Mouse (Mus musculus) heart, embryonic 13.5 days (tissue): ENCODE data around the gene Ccser1. TPM values are rescaled to one million over a fixed set of nuclear protein-coding genes. Genes with fewer than 3 reads are reported as not detected.
"Not testable (repeated sequence)": the region's sequence is repeated elsewhere in the genome, so short reads cannot be mapped to it uniquely, and the experiment has no call there.

ENCODE experiments used
- ATAC-seq: fragments of 200-750 bp; cut with Nextera tagmentation; 2 replicates; pipeline ENCODE4 v1.8.0; 2017; ENCODE audit warnings: moderate TSS enrichment; ENCODE audit not compliant: insufficient number of reproducible peaks, low FRiP score, low TSS enrichment; ENCODE audit errors: extremely low read depth
- H3K27ac ChIP-seq: fragments of 300-500 bp; sonication (generic); replicated peaks from 2 replicates; pipeline ENCODE4 v1.5.1; 2015; ENCODE audit warnings: moderate library complexity, mild to moderate bottlenecking, inconsistent platforms
- H3K27me3 ChIP-seq: fragments of 300-500 bp; sonication (generic); replicated peaks from 2 replicates; pipeline ENCODE4 v1.6.1; 2015; ENCODE audit warnings: mild to moderate bottlenecking, inconsistent platforms
- H3K36me3 ChIP-seq: fragments of 300-500 bp; sonication (generic); 2 replicates; pipeline ENCODE4 v1.6.1; 2015; ENCODE audit warnings: mild to moderate bottlenecking, inconsistent platforms
- H3K4me1 ChIP-seq: fragments of 300-500 bp; sonication (generic); 2 replicates; pipeline ENCODE4 v1.6.1; 2015; ENCODE audit warnings: inconsistent platforms
- H3K4me2 ChIP-seq: fragments of 300-500 bp; sonication (generic); 2 replicates; pipeline ENCODE4 v1.6.1; 2015; ENCODE audit warnings: inconsistent platforms, mild to moderate bottlenecking, moderate library complexity
- H3K4me3 ChIP-seq: fragments of 300-500 bp; sonication (generic); 2 replicates; pipeline ENCODE4 v1.5.1; 2015; ENCODE audit warnings: moderate library complexity, mild to moderate bottlenecking, inconsistent platforms
- H3K9ac ChIP-seq: fragments of 300-500 bp; sonication (generic); 2 replicates; pipeline ENCODE4 v1.6.1; 2015; ENCODE audit warnings: inconsistent platforms, mild to moderate bottlenecking, moderate library complexity
- H3K9me3 ChIP-seq: fragments of 300-500 bp; sonication (generic); 2 replicates; pipeline ENCODE4 v1.6.1; 2016; ENCODE audit warnings: inconsistent platforms
- WGBS: fragments of 180-500 bp; shearing (Covaris S2); methylation state at CpG from one replicate; pipeline ENCODE4 v1.1.7; 2015; ENCODE audit warnings: mixed read lengths; 5-methylcytosine and 5-hydroxymethylcytosine counted together
- polyA plus RNA-seq: library from polyadenylated mRNA; unstranded; fragments of >200 nt; fragmentation: Nextera tagmentation; extraction: Ambion mirVana; gene quantifications from 2 replicates; pipeline ENCODE4 v1.2.1, GENCODE M21; 2015

The Ccser1 gene
- polyA plus RNA-seq, 1 experiment from 2014 or later = 1.2 TPM

DNA sequence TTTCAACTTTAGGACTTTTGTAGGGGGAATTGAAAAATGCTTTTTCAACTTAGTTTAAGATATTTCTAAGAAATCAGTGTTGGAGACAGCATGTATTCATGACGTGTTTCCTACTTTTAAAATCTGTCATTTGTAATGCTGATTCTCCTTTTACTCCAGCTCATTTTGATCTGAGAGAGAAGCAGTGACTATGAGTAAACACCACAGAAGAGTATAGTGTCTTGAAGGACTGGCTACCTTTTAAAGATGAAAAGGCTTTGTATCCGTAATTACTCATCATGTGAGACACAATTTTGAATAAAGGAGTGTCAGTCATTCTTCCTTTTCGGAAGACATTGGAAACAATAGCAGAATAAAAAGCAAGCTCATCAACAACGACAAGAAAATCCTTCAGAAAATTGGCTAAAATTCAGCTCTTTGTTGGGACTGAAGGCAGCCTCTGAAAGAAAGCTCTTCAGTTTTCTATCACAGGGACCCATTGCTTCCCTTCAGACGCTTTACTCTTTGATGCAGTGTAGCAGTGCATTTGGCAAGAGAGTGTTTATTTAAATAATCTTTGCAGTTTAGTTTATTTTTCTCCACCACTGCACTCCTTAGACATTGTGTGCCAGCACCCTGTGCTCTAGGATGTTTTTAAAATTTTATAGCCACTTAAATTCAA, 50.1 kb downstream of the Ccser1 start:
- no peaks in the 10 kb centered on the region for H3K27me3 ChIP-seq
- no peak overlapping the region for H3K9ac ChIP-seq
- no peak for ATAC-seq
- no peak overlapping the region for H3K4me2 ChIP-seq
- H3K4me1 ChIP-seq = peaks cover 6% of the 10 kb centered on the region; the same call in 1 of the 2 replicates
- no peak overlapping the region for H3K4me3 ChIP-seq
- no peaks in the 10 kb centered on the region for H3K9me3 ChIP-seq
- WGBS = 59% methylated on average over 5 of the region's 5 CpGs
- no peaks in the 10 kb centered on the region for H3K36me3 ChIP-seq
- no peak overlapping the region for H3K27ac ChIP-seq

DNA sequence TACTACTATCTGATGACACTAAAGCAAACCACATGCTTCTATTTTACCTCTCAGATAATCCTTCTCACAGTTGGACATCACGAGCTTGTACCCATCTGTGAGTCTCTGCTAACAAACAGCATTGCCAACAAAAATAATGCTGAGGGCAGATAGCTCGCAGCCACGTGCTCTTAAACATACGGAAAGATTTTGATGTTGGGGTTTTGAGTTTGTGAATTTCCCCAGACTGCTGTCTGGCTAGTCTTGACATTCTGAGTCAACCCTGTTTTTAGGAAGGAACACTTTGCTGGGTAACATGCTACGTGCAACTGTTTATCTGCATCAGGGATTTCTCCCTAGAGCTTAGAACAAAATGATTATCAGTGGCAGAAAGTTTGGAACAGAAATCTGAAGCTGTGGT, 52.9 kb downstream of the Ccser1 start:
- ATAC-seq = no peak
- H3K27ac ChIP-seq = no peak overlapping the region
- no peaks in the 10 kb centered on the region for H3K27me3 ChIP-seq
- H3K9me3 ChIP-seq = no peaks in the 10 kb centered on the region
- H3K4me3 ChIP-seq = no peak overlapping the region
- no peaks in the 10 kb centered on the region for H3K36me3 ChIP-seq
- 49% methylated on average over 5 of the region's 5 CpGs for WGBS
- peaks cover 6% of the 10 kb centered on the region; the same call in 1 of the 2 replicates for H3K4me1 ChIP-seq
- H3K9ac ChIP-seq = no peak overlapping the region
- no peak overlapping the region for H3K4me2 ChIP-seq

DNA sequence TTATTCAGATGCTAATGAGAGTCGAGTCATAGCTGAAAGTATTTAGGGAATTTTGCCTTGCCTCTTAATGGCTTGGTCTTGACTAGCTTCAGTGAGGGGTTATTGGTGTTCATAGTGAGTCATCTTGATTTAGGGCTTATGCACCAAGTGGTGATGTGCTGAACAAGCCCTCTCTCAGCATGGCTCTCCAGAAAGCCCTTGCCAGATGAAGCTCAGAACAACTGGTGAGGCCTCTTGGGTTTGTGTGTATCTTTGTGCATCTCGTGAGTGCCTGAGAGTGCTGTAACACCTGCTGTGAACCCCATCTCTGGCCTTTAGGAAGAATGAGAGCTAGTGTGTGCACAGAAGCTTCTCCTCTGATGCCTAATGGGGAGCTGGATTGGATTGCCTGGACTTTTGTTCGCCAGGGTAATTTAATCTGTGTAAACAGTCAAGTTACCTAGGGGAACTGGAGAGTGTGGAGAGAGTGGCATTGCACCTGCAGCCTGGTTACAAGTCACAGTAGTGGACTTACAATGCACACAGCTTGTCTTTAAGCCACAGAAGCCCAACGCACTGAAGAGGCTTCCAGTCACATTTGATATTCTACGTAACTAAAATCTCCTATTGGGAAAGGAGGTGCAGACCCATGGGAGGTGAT, 53.5 kb downstream of the Ccser1 start:
- Histone ChIP-seq H3K9ac (no peak overlapping the region), H3K9me3 (no peaks in the 10 kb centered on the region), H3K27ac (no peak overlapping the region), H3K36me3 (no peaks in the 10 kb centered on the region), H3K4me3 (no peak overlapping the region), H3K4me1 (peaks cover 6% of the 10 kb centered on the region; the same call in 1 of the 2 replicates), H3K27me3 (no peaks in the 10 kb centered on the region), H3K4me2 (no peak overlapping the region)
- ATAC-seq = no peak
- 56% methylated on average over 5 of the region's 5 CpGs for WGBS

DNA sequence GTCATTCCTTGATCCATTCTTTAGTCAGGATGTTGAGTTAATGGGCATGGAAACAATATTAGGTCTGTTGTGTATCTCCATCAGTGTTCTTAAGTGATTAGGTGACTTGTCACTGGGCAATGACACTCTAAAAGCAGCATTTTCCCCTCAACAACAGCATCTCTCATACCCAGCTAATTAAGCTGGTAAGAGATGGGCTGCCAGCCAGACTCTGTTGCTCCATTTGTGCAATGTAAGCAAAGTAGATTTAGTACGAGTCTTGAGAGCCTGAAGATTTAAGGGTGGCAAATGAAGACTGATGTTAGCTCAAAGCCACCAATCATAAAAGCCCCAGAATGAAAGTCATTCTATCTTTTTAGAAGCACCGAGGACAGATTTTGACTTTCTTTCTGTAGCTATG, 60.5 kb downstream of the Ccser1 start:
- 62% methylated on average over 2 of the region's 2 CpGs for WGBS
- H3K4me1 ChIP-seq = no peaks in the 10 kb centered on the region
- H3K4me3 ChIP-seq = no peak overlapping the region
- H3K36me3 ChIP-seq = no peaks in the 10 kb centered on the region
- no peaks in the 10 kb centered on the region for H3K9me3 ChIP-seq
- ATAC-seq = no peak
- H3K27ac ChIP-seq = no peak overlapping the region
- no peak overlapping the region for H3K4me2 ChIP-seq
- no peak overlapping the region for H3K9ac ChIP-seq
- H3K27me3 ChIP-seq = no peaks in the 10 kb centered on the region

DNA sequence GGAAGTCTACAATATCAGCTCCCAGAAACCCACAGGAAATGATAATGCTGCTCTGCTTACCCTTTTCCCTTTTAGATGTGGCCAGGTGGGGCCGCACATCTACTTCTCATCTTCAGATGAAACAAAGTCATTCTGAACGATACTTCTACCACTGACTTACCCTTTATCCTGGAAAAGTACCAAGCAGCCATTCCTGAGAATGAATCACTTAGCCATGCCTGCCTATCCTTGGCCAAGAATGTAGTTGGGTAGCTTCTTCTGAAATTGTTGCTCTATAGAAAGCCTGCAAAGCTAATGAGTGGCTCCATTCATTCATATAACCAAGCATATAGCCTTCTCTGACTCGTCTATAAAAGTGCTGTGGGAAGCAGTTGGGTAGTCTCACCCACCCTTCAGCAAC, 62.4 kb downstream of the Ccser1 start:
- Histone ChIP-seq H3K4me2 (no peak overlapping the region), H3K9me3 (no peaks in the 10 kb centered on the region), H3K27me3 (no peaks in the 10 kb centered on the region), H3K36me3 (no peaks in the 10 kb centered on the region), H3K4me3 (no peak overlapping the region), H3K27ac (no peak overlapping the region), H3K9ac (no peak overlapping the region), H3K4me1 (no peaks in the 10 kb centered on the region)
- WGBS = 76% methylated on average over 3 of the region's 3 CpGs
- no peak for ATAC-seq

DNA sequence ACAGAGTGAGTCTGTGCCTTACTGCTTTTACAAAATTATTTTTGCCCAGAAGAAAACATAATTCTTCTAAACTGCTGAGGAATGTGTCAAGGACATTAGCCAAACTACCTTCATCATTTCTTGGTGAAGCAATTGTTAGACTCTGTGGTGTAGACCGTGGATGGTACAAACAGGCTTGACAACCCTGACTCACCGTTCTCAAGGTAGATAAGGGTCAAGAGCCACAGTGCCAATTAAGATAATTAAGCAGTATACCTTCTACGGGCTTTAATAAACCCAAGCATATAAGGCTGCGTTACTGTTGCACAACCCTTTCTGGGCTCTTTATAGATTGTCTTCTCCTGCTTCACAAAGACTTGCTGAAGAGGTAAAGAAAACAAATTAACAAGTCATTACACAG, 66.4 kb downstream of the Ccser1 start:
- ATAC-seq = no peak
- Histone ChIP-seq H3K4me2 (no peak overlapping the region), H3K27me3 (no peaks in the 10 kb centered on the region), H3K36me3 (no peaks in the 10 kb centered on the region), H3K4me1 (no peaks in the 10 kb centered on the region), H3K27ac (no peak overlapping the region), H3K4me3 (no peak overlapping the region), H3K9me3 (no peaks in the 10 kb centered on the region), H3K9ac (no peak overlapping the region)
- 61% methylated on average over 4 of the region's 4 CpGs for WGBS

DNA sequence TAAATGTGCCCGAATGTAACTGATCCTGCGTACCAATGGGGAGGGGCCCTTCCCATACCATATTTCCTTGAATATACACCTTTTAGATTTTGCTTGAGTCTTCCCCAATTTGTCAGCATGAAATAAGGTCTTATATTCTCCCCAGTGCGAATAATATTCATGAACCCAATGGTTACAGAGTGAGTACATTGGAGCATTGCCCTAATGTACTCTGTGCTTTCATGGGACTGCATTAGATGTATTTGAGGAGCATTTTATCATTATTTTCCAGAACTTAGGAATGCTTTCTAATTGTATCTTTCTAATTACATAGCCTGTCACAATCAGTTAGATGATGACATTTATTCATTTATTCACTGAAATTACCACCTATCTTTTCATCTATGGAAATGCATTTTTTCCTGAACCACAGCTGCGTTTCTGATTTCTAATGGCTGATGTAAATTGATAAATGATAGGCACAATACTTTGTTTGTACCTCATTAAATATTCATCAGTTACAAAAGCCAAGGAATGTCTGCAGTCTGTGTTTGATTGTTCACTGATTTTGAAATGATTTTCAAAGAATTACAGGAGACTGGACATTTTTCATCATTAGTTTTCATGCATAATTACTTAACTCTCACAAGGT, 67.8 kb downstream of the Ccser1 start:
- Histone ChIP-seq H3K4me2 (no peak overlapping the region), H3K4me1 (no peaks in the 10 kb centered on the region), H3K4me3 (no peak overlapping the region), H3K27ac (no peak overlapping the region), H3K36me3 (no peaks in the 10 kb centered on the region), H3K9ac (no peak overlapping the region), H3K27me3 (no peaks in the 10 kb centered on the region), H3K9me3 (no peaks in the 10 kb centered on the region)
- no peak for ATAC-seq
- WGBS = 78% methylated on average over 4 of the region's 4 CpGs

DNA sequence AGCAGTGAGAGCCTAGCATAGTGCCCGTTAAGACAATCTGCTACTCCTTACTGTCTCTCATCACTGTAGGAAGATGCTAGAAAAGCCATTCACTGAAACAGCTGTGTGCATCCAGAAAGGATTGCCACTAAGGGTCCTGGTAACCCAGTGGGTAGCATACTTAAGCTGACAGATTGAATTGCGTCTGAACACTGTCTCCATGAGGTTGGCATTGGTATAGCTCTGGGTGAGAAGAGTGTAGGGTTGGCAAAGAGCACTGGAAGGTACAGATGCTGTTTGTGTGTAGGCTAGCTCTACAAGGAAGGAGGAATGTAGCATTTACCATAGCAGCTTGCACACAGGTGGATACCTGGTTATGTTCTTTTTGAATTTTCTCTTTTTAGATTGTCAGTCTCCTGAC, 68.6 kb downstream of the Ccser1 start:
- no peak for ATAC-seq
- H3K4me2 ChIP-seq = no peak overlapping the region
- H3K27me3 ChIP-seq = no peaks in the 10 kb centered on the region
- no peak overlapping the region for H3K4me3 ChIP-seq
- no peak overlapping the region for H3K27ac ChIP-seq
- no peaks in the 10 kb centered on the region for H3K4me1 ChIP-seq
- no peak overlapping the region for H3K9ac ChIP-seq
- H3K36me3 ChIP-seq = no peaks in the 10 kb centered on the region
- no peaks in the 10 kb centered on the region for H3K9me3 ChIP-seq
- WGBS = 66% methylated on average over 2 of the region's 2 CpGs

DNA sequence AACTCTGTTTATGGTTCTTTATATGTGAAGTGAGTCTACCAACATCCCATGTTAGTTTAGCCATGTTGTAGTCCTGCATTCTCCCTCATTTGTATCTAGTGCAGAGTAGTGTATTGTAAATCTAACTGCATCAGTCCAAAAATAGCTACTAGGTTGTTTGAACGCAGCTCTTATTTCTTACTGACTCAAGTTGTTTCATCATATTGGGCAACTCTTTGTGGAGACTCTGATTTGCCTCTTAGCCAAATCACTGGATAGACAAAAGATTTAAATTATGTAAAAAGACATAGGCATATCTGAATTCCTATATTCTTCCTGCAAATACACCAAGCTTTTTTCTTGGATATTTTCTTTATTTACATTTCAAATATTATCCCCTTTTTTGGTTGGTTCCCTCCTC, 71.1 kb downstream of the Ccser1 start:
- H3K4me2 ChIP-seq = no peak overlapping the region
- no peaks in the 10 kb centered on the region for H3K36me3 ChIP-seq
- H3K4me3 ChIP-seq = no peak overlapping the region
- no peak overlapping the region for H3K27ac ChIP-seq
- no peaks in the 10 kb centered on the region for H3K4me1 ChIP-seq
- no peak overlapping the region for H3K9ac ChIP-seq
- no peaks in the 10 kb centered on the region for H3K27me3 ChIP-seq
- H3K9me3 ChIP-seq = no peaks in the 10 kb centered on the region
- ATAC-seq = no peak
- 60% methylated on average over 1 of the region's 1 CpGs for WGBS

DNA sequence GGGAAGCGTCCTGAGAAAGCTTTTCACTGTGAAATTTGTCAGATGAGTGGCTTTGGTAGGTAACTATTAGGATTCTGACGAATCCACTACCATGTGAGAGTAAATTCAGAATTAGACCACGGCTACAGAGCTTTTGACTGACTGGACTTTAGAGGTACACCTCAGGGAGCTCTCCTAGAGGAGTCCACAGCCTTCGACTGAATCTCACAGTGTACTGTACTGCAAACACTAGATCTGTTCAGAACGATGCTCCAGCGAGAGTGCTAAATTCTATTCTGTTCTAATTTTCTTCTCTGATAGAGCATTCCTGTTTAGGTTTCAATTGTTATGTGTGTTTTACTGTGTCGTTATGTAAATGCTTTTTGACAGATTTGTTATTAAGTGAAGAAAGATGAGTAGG, 72.8 kb downstream of the Ccser1 start:
- Histone ChIP-seq H3K4me3 (no peak overlapping the region), H3K36me3 (no peaks in the 10 kb centered on the region), H3K9ac (no peak overlapping the region), H3K27ac (no peak overlapping the region), H3K27me3 (no peaks in the 10 kb centered on the region), H3K9me3 (no peaks in the 10 kb centered on the region), H3K4me1 (no peaks in the 10 kb centered on the region), H3K4me2 (no peak overlapping the region)
- WGBS = 77% methylated on average over 7 of the region's 7 CpGs
- no peak for ATAC-seq

DNA sequence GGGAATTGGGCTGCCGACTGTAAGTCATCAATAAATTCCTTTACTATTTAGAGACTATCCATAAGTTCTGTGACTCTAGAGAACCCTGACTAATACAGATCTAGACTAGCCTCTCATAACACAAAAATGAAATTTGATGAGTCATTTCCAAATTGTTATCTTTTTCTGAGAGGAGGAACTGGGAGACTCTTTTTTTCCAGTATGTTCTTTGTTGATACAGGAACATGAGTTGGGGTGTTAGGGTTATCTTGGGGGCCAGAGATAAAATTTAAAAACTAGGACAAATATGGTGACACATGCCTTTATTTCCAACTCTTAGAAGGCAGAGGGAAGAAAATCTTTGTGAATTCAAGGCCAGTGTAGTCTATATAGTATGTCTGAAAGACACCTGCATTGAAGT, 75.8 kb downstream of the Ccser1 start:
- H3K9ac ChIP-seq, H3K4me1 ChIP-seq, H3K4me3 ChIP-seq, H3K27me3 ChIP-seq, H3K36me3 ChIP-seq, ATAC-seq, H3K9me3 ChIP-seq, H3K27ac ChIP-seq, H3K4me2 ChIP-seq: not testable (repeated sequence)
- 92% methylated on average over 1 of the region's 1 CpGs for WGBS
